Mouse (Mus musculus) activated CD4-positive, CD25-positive, alpha-beta regulatory T cell, adult 4 months (primary cell): ENCODE measurements around the gene Gpr18. TPM values are rescaled to one million over a fixed set of nuclear protein-coding genes. Genes with fewer than 3 reads are reported as not detected.
"Not testable (repeated sequence)": the region's sequence is repeated elsewhere in the genome, so short reads cannot be mapped to it uniquely, and the experiment has no call there.

Experiments used
- ATAC-seq: one replicate; pipeline ENCODE4 v1.8.0; 2017
- polyA plus RNA-seq, 2 experiments: library from polyadenylated mRNA; unstranded; fragments of 100-300 nt; shearing (Covaris generic); gene quantifications; one replicate each; pipeline ENCODE4 v1.2.1; 2017

Gpr18 gene
- polyA plus RNA-seq, 2 experiments from 2014 or later, result 83.8 to 86.0 TPM

DNA sequence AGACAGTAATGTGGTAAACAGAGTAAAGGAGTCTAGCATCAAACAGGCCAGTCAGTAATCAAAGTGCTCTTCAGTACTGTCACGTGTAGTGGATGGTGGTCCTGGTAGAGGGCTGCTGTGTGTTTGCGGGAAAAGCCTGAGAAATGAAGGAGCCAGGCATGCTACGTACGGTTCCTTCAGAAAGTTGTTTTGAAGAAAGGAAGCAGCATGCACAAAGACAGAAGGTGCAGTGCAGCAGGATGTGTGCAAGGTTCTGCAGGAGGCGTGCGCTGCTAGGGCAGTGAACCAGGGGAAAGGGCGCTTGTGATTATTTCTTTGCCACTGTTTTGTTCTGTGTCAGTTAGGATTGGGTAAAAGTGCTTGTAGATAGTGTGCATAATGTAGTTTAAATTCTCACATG, 34.4 kb downstream of the Gpr18 start:
- peak; percentile 29 for ATAC-seq

DNA sequence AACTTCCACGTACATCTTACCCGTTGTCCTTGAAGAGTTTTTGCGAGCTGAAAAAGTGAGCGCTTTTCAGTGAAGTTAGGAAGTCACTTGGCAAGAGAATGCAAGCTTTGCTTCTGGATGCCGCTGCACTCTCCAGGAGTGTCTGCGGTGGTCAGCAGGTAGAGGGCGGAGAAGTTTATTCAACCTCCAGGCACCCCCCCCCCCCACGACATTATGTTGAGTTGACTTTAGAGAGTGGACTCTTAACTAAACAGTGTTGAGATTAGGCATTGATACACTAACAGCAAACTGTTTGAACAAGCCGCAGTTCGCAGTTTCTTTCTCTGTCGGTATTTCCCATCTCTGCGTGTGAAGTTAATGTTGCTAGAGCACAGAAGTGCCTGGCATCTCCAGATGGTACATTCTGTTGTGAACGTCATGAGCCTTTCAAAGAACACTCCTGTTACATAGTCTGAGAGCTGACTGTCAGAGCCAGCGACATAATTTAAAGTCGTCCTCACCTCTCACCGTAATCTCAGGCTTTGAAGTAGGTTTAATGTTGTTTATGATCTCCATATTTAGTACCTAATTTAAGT, 36.2 kb downstream of the Gpr18 start:
- peak; percentile 19 for ATAC-seq

- ATAC-seq, result peak; percentile 1
These were observed 36.7 kb downstream of the Gpr18 start for GRCm38 (mm10) chr14:121878859-121879206.

GRCm38 (mm10) chr14:121878176-121878858, 37.3 kb downstream of the Gpr18 start, which contains the start of gene Ubac2:
Gene Ubac2, plus strand, starts transcription at chr14:121878620.
- ATAC-seq, result peak; percentile 80

GRCm38 (mm10) chr14:121877640-121878039, 37.9 kb downstream of the Gpr18 start:
- no peak for ATAC-seq

GRCm38 (mm10) chr14:121876860-121877259, 38.7 kb downstream of the Gpr18 start:
- ATAC-seq, result no peak

- ATAC-seq, result not testable (repeated sequence)
These were observed 39.4 kb downstream of the Gpr18 start for GRCm38 (mm10) chr14:121876190-121876589.

GRCm38 (mm10) chr14:121873646-121874045, 41.9 kb downstream of the Gpr18 start:
- ATAC-seq, result no peak

DNA sequence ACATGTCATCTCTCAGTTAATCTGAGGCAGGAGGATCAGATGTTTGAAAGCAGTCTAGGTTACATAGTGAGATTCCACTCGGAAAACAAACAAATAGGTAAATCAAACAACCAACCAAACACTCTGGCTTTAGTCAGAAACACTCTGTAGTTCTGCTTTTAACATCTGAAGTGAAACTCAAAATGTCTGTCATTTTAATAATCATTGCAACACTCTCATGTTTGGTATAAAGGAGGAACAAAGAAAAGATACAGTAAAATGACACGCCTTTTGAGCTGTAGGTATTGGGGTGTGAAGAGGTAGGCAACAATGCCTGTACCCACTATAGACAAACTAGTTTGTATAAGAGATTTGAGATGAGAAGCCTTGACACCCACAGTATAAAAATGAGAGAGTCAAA, 42.4 kb downstream of the Gpr18 start:
- ATAC-seq, result no peak

DNA sequence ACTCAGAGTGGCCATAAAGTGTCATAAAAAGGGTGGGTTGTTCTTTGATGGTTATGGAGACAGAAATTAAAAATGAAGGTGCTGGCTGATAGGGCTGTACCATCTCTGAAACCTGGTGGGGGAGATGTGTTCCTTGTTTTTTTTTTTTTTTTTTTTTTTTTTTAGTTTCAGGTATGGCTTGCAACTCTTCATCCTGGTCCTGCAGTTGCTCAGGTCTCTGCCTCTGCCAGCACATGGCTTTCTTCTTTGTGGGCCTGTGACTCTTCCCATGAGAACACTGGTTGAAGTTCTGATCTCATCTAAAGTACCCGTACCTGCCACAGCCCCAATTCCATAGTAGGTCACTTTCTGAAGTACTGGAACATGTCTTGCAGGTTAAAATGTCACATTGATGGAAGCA, 42.8 kb downstream of the Gpr18 start:
- no peak for ATAC-seq

GRCm38 (mm10) chr14:121869111-121869510, 46.5 kb downstream of the Gpr18 start:
- no peak for ATAC-seq

- no peak for ATAC-seq
These were observed 49.0 kb downstream of the Gpr18 start for GRCm38 (mm10) chr14:121866574-121866973.

GRCm38 (mm10) chr14:121865162-121865561, 50.4 kb downstream of the Gpr18 start:
- peak; percentile 85 for ATAC-seq

Other genes with a start within 250 kb of the Gpr18 start
- gene Dock9, start 117.9 kb downstream of the Gpr18 start, polyA plus RNA-seq, result 1 to 10 TPM; 3.8 to 4.0 TPM
- gene Ubac2, start 37.2 kb downstream of the Gpr18 start, polyA plus RNA-seq, result 10 to 100 TPM; 62.5 to 75.1 TPM
- gene Gpr183, start 49.4 kb upstream of the Gpr18 start, polyA plus RNA-seq, result 100 to 1,000 TPM; 104 to 118 TPM
- not detected for gene Timm8a2, start 118.9 kb upstream of the Gpr18 start, polyA plus RNA-seq
- gene Tm9sf2, start 191.3 kb upstream of the Gpr18 start, polyA plus RNA-seq, result 10 to 100 TPM; 62.7 to 83.6 TPM